Mouse (Mus musculus) heart, postnatal 0 days (tissue): ENCODE measurements around the gene Enox1.

Experiments
- CTCF ChIP-seq: IDR thresholded peaks from 2 replicates; pipeline ENCODE4 v1.5.1; 2016; ENCODE audit warnings: antibody characterized with exemption, control low read depth, low read depth
- EP300 ChIP-seq: IDR thresholded peaks from 2 replicates; pipeline ENCODE4 v1.6.1; 2016; ENCODE audit warnings: antibody characterized with exemption, low read depth

DNA sequence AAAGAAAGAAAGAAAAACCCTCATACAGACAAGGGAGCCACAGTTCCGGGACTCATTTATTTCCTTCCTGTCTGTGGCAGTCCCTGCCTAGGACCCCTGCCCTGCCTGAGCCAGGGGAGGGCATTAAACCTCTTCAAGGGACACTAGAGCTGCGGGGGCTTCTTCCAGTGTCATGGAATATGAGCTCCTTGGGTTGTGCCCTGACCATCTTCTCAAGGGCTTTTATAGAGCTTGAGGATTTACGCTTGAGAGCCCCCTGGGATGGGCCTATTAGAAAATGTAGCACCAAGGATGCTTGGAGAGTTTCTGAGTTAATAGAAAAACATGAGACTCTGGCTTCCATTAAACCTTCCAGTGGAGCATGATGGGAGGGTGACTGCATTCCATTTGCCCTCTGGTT, 39.7 kb downstream of the Enox1 start:
- TF ChIP-seq CTCF, result no peak
- no peak for TF ChIP-seq EP300
